Mouse (Mus musculus) liver (tissue): ENCODE results near the gene Ift74.
"Not testable (repeated sequence)": the region's sequence is repeated elsewhere in the genome, so short reads cannot be mapped to it uniquely, and the experiment has no call there.

Experiments
- DNase-seq: peaks from one replicate; pipeline ENCODE4 v3.0.0-alpha.2; 2020; ENCODE audit warnings: mixed read lengths

The Ift74 gene

GRCm38 (mm10) chr4:94613972-94614626, at the start of gene Ift74:
TSS of gene Ift74 (plus strand) at chr4:94614491.
- peak; percentile 93 for DNase-seq

- no peak for DNase-seq
These were observed 41.6 kb upstream of the Ift74 start for GRCm38 (mm10) chr4:94572677-94573076.

- no peak for DNase-seq
These were observed 22.4 kb upstream of the Ift74 start for GRCm38 (mm10) chr4:94591765-94592381.

- DNase-seq: no peak
These were observed 21.6 kb upstream of the Ift74 start for GRCm38 (mm10) chr4:94592709-94593108.

- no peak for DNase-seq
These were observed 12.9 kb upstream of the Ift74 start for GRCm38 (mm10) chr4:94601395-94601794.

GRCm38 (mm10) chr4:94602496-94603030, 11.7 kb upstream of the Ift74 start:
- peak; percentile 50 for DNase-seq

GRCm38 (mm10) chr4:94603031-94603629, 11.2 kb upstream of the Ift74 start, which contains the start of gene Plaa:
TSS of gene Plaa (minus strand) at chr4:94603244.
- peak; percentile 89 for DNase-seq

- no peak for DNase-seq
These were observed 9.8 kb upstream of the Ift74 start for GRCm38 (mm10) chr4:94604452-94605019.

- DNase-seq: no peak
These were observed 8.7 kb upstream of the Ift74 start for GRCm38 (mm10) chr4:94605591-94605990.

GRCm38 (mm10) chr4:94610339-94610738, 4.0 kb upstream of the Ift74 start:
- DNase-seq: no peak

GRCm38 (mm10) chr4:94614627-94615006, 326 bp downstream of the Ift74 start:
- no peak for DNase-seq

GRCm38 (mm10) chr4:94620077-94620476, 5.8 kb downstream of the Ift74 start:
- no peak for DNase-seq

GRCm38 (mm10) chr4:94643141-94643540, 28.9 kb downstream of the Ift74 start:
- DNase-seq: no peak

GRCm38 (mm10) chr4:94649920-94650319, 35.6 kb downstream of the Ift74 start, which contains the start of gene Lrrc19:
TSS of gene Lrrc19 (minus strand) at chr4:94650144.
- no peak for DNase-seq

GRCm38 (mm10) chr4:94650426-94651175, 36.3 kb downstream of the Ift74 start:
- not testable (repeated sequence) for DNase-seq

- DNase-seq: no peak
These were observed 55.4 kb downstream of the Ift74 start for GRCm38 (mm10) chr4:94669718-94670117.

GRCm38 (mm10) chr4:94680662-94681061, 66.4 kb downstream of the Ift74 start:
- DNase-seq: no peak

- no peak for DNase-seq
These were observed 66.9 kb downstream of the Ift74 start for GRCm38 (mm10) chr4:94681181-94681580.

GRCm38 (mm10) chr4:94682029-94682428, 67.7 kb downstream of the Ift74 start:
- DNase-seq: no peak

- no peak for DNase-seq
These were observed 69.0 kb downstream of the Ift74 start for GRCm38 (mm10) chr4:94683305-94683704.

- not testable (repeated sequence) for DNase-seq
These were observed 75.5 kb downstream of the Ift74 start for GRCm38 (mm10) chr4:94689804-94690203.

GRCm38 (mm10) chr4:94691078-94691477, 76.8 kb downstream of the Ift74 start:
- no peak for DNase-seq

GRCm38 (mm10) chr4:94692175-94692574, 77.9 kb downstream of the Ift74 start:
- DNase-seq: no peak
